Mouse (Mus musculus) intestine, embryonic 15.5 days (tissue): ENCODE results near the gene Cd2. TPM values are rescaled to one million over a fixed set of nuclear protein-coding genes. Genes with fewer than 3 reads are reported as not detected.

Source experiments
- ATAC-seq: fragments of 200-750 bp; cut with Nextera tagmentation; 2 replicates; pipeline ENCODE4 v1.8.0; 2017; ENCODE audit warnings: moderate TSS enrichment, moderate library complexity
- H3K27ac ChIP-seq: fragments of 300-500 bp; sonication (generic); 2 replicates; pipeline ENCODE4 v1.5.1; 2015; ENCODE audit warnings: mild to moderate bottlenecking, inconsistent platforms
- H3K27me3 ChIP-seq: fragments of 300-500 bp; sonication (generic); replicated peaks from 2 replicates; pipeline ENCODE4 v1.6.1; 2015; ENCODE audit warnings: inconsistent platforms
- H3K36me3 ChIP-seq: fragments of 300-500 bp; sonication (generic); 2 replicates; pipeline ENCODE4 v1.6.1; 2015; ENCODE audit warnings: inconsistent platforms
- H3K4me1 ChIP-seq: fragments of 300-500 bp; sonication (generic); replicated peaks from 2 replicates; pipeline ENCODE4 v1.6.1; 2015; ENCODE audit warnings: inconsistent platforms
- H3K4me2 ChIP-seq: fragments of 300-500 bp; sonication (generic); replicated peaks from 2 replicates; pipeline ENCODE4 v1.6.1; 2015; ENCODE audit warnings: mild to moderate bottlenecking, inconsistent platforms
- H3K4me3 ChIP-seq: fragments of 300-500 bp; sonication (generic); replicated peaks from 2 replicates; pipeline ENCODE4 v1.5.1; 2015; ENCODE audit warnings: inconsistent platforms
- H3K9ac ChIP-seq: fragments of 300-500 bp; sonication (generic); 2 replicates; pipeline ENCODE4 v1.6.1; 2015; ENCODE audit warnings: inconsistent platforms
- H3K9me3 ChIP-seq: fragments of 300-500 bp; sonication (generic); 2 replicates; pipeline ENCODE4 v1.6.1; 2016; ENCODE audit warnings: inconsistent platforms
- WGBS: fragments of 180-500 bp; shearing (Covaris S2); methylation state at CpG from one replicate; pipeline ENCODE4 v1.1.7; 2015; 5-methylcytosine and 5-hydroxymethylcytosine counted together
- polyA plus RNA-seq: library from polyadenylated mRNA; unstranded; fragments of >200 nt; fragmentation: Nextera tagmentation; extraction: Ambion mirVana; gene quantifications from 2 replicates; pipeline ENCODE4 v1.2.1, GENCODE M21; 2015

Cd2 gene
- polyA plus RNA-seq, 1 experiment from 2014 or later: 0.20 TPM

DNA sequence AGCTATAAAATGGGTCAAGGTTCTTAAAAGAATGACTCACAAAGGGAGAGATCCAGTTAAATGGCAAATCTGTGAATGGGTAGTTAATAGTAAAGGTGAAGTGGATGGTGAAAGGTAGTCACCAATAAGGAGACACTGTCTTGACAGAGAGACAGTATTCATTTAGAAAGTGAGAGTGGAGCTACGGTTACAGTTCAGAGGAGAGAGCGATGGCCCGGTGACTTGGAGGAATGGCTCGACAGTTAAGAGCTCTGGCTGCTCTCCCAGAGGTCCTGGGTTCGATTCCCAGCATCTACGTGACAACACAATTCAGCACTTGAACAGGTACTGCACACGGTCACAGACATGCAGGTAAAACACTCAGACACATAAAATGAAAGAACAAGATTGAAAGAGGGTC, 2.3 kb upstream of the Cd2 start:
- H3K9me3 ChIP-seq: no peaks in the 10 kb centered on the region
- no peaks in the 10 kb centered on the region for H3K27me3 ChIP-seq
- WGBS: 92% methylated on average over 7 of the region's 7 CpGs
- H3K4me3 ChIP-seq: no peak overlapping the region
- H3K9ac ChIP-seq: no peak overlapping the region
- H3K4me2 ChIP-seq: no peak overlapping the region
- ATAC-seq: no peak
- no peak overlapping the region for H3K27ac ChIP-seq
- H3K4me1 ChIP-seq: no peaks in the 10 kb centered on the region; the same call in 1 of the 2 replicates
- H3K36me3 ChIP-seq: no peaks in the 10 kb centered on the region

DNA sequence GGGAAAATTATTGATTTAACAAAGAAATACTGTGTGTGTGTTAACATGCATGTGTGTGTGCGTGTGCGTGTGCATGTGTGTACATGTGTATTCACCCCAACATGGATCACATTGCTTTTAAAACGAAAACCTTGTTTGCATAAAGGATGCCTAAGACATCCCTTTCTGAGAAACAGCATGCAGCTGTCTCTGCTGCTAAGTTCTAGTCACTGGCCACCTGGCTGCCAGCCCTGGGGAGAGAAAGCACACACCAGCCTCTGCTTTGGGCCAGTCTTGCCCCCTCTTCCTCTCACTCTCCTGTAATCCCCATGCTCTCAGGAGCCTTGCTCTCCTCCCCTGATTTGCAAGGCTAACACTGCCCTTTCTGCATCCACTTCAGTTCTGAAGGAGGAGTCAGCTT, 1.7 kb upstream of the Cd2 start:
- H3K9ac ChIP-seq: no peak overlapping the region
- no peaks in the 10 kb centered on the region for H3K27me3 ChIP-seq
- H3K4me3 ChIP-seq: no peak overlapping the region
- 82% methylated on average over 3 of the region's 3 CpGs for WGBS
- no peaks in the 10 kb centered on the region for H3K36me3 ChIP-seq
- ATAC-seq: no peak
- no peaks in the 10 kb centered on the region for H3K9me3 ChIP-seq
- no peak overlapping the region for H3K27ac ChIP-seq
- no peak overlapping the region for H3K4me2 ChIP-seq
- H3K4me1 ChIP-seq: no peaks in the 10 kb centered on the region

DNA sequence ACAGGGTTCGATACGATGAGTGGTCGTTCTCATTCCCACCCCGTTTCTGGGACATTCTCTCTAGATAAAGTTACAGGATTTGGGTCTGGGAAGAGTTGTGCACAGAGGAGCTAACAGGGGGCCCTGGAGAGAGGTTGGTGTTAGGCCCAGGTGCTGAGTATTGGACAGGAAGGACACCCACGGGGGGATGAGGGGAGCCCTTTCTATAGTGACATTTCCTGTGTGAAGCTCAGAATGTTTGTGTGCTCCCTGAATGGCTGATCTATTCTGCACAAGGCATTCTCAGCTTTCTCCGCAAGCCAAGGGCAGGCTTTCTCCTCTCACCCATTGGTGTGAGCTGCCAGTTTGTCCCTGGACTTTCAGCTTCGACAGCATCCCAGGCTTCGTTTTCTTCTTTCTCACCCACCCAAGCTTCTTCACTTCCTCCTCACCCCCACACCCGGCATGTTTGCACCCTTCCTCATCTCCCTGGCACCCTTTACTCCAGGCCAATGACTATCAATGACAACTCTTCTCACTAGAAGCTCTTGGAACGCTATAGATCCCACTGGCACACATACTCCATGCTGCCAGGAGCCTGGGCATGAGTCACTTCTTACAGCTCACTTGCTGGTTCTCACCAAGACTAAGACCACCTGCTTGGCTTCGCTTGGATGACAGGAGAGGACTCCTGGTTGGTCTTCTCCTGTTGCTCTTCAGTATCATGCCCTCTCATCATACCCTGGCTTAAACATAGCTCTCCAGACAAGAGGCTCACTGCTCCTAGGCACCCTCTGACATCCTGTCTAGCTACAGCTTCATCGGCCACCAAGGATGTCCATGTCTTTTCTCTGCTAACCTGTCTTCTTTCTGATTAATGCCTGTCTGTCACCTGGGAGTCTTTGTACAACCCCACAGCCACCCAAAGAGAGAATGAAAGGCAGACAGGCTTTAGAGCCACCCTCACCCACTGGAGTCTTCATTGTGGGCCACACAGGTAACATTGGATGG, 1.1 kb downstream of the Cd2 start:
- H3K36me3 ChIP-seq: no peaks in the 10 kb centered on the region
- H3K9ac ChIP-seq: no peak overlapping the region
- no peaks in the 10 kb centered on the region for H3K27me3 ChIP-seq
- no peak overlapping the region for H3K4me3 ChIP-seq
- H3K4me2 ChIP-seq: no peak overlapping the region
- ATAC-seq: no peak
- WGBS: 85% methylated on average over 12 of the region's 12 CpGs
- no peaks in the 10 kb centered on the region for H3K4me1 ChIP-seq
- no peak overlapping the region for H3K27ac ChIP-seq
- H3K9me3 ChIP-seq: no peaks in the 10 kb centered on the region

DNA sequence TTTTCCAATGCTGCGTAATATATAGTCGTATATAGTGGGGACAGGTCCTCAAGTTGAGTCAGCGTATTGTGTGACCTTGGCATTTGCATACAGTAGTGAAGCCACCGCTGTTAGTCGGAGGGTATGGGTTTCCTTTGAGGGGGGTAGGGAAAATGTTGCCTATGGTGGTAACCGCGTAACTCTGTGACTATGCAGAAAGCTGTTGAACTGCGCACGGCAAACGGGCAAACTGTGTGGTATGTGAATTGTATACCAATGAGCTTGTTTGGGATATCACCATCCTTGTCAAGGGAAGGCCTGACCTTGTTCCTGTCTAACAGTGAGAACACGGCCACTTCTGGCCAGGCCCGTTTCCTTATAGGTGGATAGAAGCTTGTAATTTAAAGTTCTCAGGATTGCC, 1.9 kb downstream of the Cd2 start:
- H3K4me2 ChIP-seq: no peak overlapping the region
- no peak overlapping the region for H3K9ac ChIP-seq
- H3K27me3 ChIP-seq: no peaks in the 10 kb centered on the region
- H3K36me3 ChIP-seq: no peaks in the 10 kb centered on the region
- H3K4me1 ChIP-seq: peaks cover 5% of the 10 kb centered on the region
- no peak overlapping the region for H3K27ac ChIP-seq
- H3K4me3 ChIP-seq: no peak overlapping the region
- WGBS: 87% methylated on average over 12 of the region's 12 CpGs
- no peaks in the 10 kb centered on the region for H3K9me3 ChIP-seq
- no peak for ATAC-seq

DNA sequence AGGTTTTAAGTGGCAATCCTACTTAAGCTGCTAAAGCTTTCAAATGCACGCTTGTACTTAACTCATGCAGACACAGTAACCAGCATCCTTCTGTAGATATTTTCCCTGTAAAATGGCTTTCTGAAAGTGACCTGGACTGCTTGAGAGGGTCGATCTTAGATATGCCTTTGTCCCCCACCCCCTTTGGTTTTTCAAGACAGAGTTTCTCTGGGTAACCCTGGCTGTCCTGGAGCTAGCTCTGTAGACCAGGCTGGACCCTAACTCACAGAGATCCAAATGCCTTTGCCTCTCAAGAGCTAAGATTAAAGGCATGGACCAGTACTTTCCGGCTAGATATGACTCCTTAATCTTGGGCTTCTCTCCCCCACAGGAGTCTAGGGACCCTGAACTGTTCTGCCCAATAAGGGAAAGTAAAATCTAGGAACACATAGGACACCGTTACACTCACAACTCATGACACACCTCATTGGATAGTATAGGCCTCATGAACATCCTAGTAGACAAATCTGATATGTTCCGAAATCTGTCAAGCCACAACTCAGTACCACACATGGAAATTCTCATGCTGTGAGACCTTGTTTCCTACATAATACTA, 2.6 kb downstream of the Cd2 start:
- H3K4me2 ChIP-seq: no peak overlapping the region
- WGBS: 92% methylated on average over 5 of the region's 5 CpGs

DNA sequence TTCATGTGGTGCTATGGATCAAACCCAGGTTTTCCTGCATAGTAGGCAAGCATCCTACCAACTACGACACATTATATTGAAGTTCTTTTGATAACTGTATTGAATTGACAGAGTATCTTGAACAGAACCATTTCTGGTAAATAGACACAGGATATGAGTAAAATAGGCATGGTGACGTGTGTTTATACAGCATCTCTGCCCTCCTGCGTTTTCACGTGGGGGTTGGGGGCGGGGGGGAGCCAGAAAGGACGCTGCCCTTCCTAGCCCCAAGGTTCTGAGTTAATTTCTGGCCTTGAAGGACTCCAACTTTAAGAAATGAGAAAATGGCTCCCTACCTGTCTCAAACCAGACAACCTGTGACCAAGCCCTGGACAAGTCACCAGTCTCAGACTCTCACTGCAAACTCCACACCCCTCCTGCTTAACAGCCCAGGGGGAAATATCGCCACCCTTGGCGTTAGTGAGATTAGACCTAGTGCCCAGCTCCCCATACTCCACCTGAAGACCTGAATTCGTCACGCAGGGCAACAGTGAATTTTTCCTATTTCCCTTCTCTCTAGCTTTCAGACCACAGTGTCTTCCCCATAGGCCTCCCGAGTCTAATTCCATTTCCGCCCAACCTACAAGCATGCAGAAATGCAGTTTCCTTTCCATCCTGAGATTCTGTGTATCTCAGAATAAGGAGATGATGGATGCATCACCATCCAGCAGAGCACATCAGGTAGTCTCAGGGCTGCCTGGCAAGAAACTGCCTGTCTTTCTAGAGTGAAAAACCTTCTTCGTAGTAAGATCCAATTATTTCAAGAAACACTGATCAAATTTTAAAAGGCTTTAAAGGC, 3.7 kb downstream of the Cd2 start:
- 83% methylated on average over 13 of the region's 13 CpGs for WGBS
- H3K4me1 ChIP-seq: peaks cover 8% of the 10 kb centered on the region
- no peak overlapping the region for H3K4me3 ChIP-seq
- H3K36me3 ChIP-seq: no peaks in the 10 kb centered on the region
- H3K9ac ChIP-seq: no peak overlapping the region
- ATAC-seq: no peak
- no peak overlapping the region for H3K4me2 ChIP-seq
- no peaks in the 10 kb centered on the region for H3K27me3 ChIP-seq
- H3K27ac ChIP-seq: no peak overlapping the region
- H3K9me3 ChIP-seq: no peaks in the 10 kb centered on the region

More for the DNA sequence above, 2.6 kb downstream of the Cd2 start:
- H3K9me3 ChIP-seq: no peaks in the 10 kb centered on the region
- no peak for ATAC-seq
- H3K4me3 ChIP-seq: no peak overlapping the region
- no peaks in the 10 kb centered on the region for H3K36me3 ChIP-seq
- H3K4me1 ChIP-seq: peaks cover 8% of the 10 kb centered on the region
- no peak overlapping the region for H3K9ac ChIP-seq
- H3K27me3 ChIP-seq: no peaks in the 10 kb centered on the region
- H3K27ac ChIP-seq: no peak overlapping the region

DNA sequence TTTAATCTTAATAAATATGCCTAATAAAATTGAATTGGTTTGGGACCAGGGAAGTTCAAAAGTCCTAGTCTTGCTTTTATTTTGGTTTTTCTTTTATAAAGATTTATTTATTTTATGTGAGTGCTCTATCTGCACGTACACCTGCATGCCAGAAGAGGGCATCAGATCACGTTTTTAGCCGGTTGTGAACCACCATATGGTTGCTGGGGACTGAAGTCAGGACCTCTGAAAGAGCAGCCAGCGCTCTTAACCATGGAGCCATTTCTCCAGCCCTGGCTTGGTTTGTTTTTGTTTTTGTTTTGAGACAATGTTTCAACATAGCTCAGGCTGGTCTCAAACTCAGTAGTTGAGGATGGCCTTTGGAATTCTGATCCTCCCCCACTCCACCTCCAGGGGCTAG, 4.3 kb downstream of the Cd2 start:
- no peaks in the 10 kb centered on the region for H3K36me3 ChIP-seq
- WGBS: 89% methylated on average over 4 of the region's 4 CpGs
- H3K4me3 ChIP-seq: no peak overlapping the region

DNA sequence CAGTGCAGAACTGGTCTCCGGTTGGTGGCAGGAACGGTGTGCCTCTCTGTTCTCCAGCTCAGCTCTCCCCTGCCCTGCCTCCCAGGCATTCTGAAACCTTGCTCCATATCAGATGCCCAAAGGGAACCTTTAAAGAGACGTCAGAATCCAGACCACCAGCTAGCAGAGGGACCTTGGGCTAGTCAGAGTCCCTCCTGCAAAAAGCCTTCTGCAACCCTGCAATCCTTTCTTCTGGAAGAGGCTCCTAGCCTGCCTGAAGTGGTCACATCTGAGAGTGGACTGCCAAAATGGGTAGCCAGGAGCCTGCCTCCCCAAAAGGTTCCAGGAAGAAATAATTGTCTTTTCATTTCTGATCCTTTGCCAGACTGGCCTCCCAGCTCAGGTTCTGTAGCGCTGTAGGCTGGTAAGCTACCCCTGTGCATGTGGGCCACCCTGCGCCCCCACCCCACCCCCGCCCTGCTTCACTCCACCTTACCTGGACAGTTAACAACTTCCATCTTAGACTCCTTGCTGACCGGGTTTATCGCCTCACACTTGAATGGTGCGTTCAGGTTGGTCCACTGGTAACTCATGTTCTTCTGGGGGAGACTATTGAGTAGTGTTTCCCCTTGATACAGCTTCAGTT, 5.1 kb downstream of the Cd2 start:
- Histone ChIP-seq H3K4me3 (no peak overlapping the region), H3K27me3 (no peaks in the 10 kb centered on the region), H3K4me2 (no peak overlapping the region), H3K4me1 (peaks cover 8% of the 10 kb centered on the region), H3K36me3 (no peaks in the 10 kb centered on the region), H3K9ac (no peak overlapping the region), H3K9me3 (no peaks in the 10 kb centered on the region), H3K27ac (no peak overlapping the region)
- ATAC-seq: no peak
- WGBS: 87% methylated on average over 9 of the region's 9 CpGs

More for the DNA sequence above, 4.3 kb downstream of the Cd2 start:
- Histone ChIP-seq H3K27ac (no peak overlapping the region), H3K4me1 (peaks cover 8% of the 10 kb centered on the region), H3K9ac (no peak overlapping the region), H3K9me3 (no peaks in the 10 kb centered on the region), H3K27me3 (no peaks in the 10 kb centered on the region), H3K4me2 (no peak overlapping the region)
- no peak for ATAC-seq

DNA sequence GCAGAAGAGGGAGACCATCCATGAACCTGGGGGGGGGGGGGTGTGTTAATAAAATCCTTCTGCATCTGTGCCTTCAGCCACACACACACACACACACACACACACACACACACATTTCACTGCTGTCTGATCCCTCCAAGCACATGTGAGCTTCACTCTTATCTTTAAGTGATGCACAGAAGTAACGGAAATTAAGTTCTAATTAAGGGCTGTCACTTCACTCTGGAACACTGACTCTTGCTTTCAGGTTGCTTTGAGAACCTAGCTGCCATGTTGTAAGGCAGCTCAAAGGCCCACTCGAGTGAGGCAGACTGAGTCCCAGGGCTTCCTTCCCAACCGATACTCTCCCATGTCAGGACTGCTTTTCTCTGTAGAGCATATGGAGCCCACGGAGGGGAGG, 5.9 kb downstream of the Cd2 start:
- ATAC-seq: no peak
- H3K27me3 ChIP-seq: no peaks in the 10 kb centered on the region
- H3K4me3 ChIP-seq: no peak overlapping the region
- peaks cover 8% of the 10 kb centered on the region for H3K4me1 ChIP-seq
- H3K9ac ChIP-seq: no peak overlapping the region
- no peaks in the 10 kb centered on the region for H3K36me3 ChIP-seq
- no peak overlapping the region for H3K27ac ChIP-seq
- WGBS: 74% methylated on average over 4 of the region's 4 CpGs
- no peaks in the 10 kb centered on the region for H3K9me3 ChIP-seq
- H3K4me2 ChIP-seq: no peak overlapping the region

DNA sequence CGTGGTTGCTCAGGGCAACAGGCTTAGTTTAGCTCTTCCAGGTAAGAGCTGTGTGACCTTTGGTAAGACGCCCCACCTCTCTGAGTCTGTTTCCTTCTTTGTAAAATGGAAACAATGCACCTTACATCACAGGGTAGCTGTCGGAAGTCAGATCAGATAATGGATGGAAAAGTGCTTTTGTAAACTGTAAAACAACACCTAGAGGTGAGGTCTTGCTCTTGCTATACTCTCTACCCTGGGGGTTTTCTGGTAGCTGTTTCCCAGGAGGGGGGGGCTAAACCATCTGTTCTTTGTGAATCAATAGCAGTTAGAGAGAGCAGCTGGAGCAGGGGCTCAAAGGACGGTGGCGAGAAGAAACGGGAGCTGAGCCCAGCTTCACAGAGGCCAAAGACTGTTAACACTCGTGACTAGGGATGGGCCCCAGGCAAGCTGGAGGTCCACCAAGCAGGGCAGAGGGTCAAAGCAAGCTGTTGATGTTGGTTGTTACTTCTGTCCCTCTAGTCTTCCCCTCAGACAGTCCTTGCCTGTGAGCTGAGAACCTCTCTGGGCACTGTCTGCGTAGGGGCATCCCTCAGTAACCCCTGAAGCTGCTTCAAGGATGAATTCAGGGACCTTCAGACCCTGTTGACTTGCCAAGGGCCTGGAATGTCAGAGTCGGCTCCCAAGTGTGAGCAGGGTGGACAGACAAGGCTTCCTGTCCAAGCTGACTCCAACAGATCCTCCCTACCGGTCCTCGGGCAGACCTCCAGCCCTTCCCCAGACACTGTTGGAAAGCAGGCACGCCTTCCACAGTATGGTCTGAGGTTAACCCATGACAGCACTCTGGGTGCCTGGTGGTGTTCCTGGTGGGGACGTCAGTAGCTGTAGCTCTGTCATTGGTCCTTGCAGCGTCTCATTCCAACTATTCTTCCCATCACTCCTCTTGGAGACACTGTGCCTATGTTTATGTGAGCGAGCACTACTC, 7.1 kb downstream of the Cd2 start:
- no peaks in the 10 kb centered on the region for H3K27me3 ChIP-seq
- 37% methylated on average over 15 of the region's 15 CpGs for WGBS
- no peak overlapping the region for H3K4me2 ChIP-seq
- no peak overlapping the region for H3K9ac ChIP-seq
- H3K9me3 ChIP-seq: no peaks in the 10 kb centered on the region
- peak; percentile 63 for ATAC-seq
- H3K4me1 ChIP-seq: peaks cover 8% of the 10 kb centered on the region
- 0 out of 2 replicates have a peak overlapping the region, but pooled peaks have one; percentile 27 for H3K27ac ChIP-seq
- no peaks in the 10 kb centered on the region for H3K36me3 ChIP-seq
- no peak overlapping the region for H3K4me3 ChIP-seq

DNA sequence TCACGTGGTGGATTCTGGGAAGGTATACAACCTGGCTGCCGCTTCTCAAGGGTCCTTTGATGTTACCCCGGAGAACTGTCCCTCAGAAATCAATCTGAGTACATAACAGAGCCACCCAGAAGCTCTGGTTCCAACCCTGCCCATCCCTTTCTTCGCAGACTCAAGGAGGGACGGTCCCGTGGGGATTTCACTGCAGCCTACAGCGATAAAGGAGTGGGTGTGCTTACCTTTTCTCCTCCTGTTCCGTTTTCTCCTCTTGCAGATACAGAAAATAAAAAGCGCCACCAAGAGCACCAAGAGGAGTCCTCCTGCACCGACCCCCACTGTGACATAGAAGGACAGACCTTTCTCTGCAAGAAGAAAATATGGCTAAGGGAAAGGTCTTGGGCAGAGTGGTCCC, 8.2 kb downstream of the Cd2 start:
- Histone ChIP-seq H3K36me3 (no peaks in the 10 kb centered on the region), H3K4me1 (peaks cover 8% of the 10 kb centered on the region), H3K4me3 (no peak overlapping the region), H3K4me2 (no peak overlapping the region), H3K27ac (no peak overlapping the region), H3K27me3 (no peaks in the 10 kb centered on the region), H3K9ac (no peak overlapping the region), H3K9me3 (no peaks in the 10 kb centered on the region)
- no peak for ATAC-seq
- 77% methylated on average over 10 of the region's 10 CpGs for WGBS
